21 mouse cellular contexts compared by ENCODE assay signal in genomic region chr7:34558615-34559343, GRCm38 (mm10).
A peak's percentile ranks its signal among the peaks of the same experiment; 100 is the strongest.
DNase-seq lines count a peak whose midpoint lies in the region; ATAC-seq and TF ChIP-seq lines count a peak whose summit lies in the region.
"Had no signal": no experiment of that assay in that cellular context is flagged by ENCODE, and none has a peak within 500 bp of the region (broad histone marks: within the 10 kb centered on the region; RNA-seq: fewer than 3 reads in every experiment).

No protein-coding gene starts in this region.

- H3K27ac ChIP-seq in forebrain, postnatal 0 days (ENCODE audit: low read depth, low read length): no peak overlapping the region
- H3K27ac ChIP-seq in forebrain, embryonic 16.5 days (ENCODE audit: low read length): no peak overlapping the region
- no peak overlapping the region for H3K27ac ChIP-seq in kidney, postnatal 0 days
- H3K27ac ChIP-seq in testis, adult 2 months (ENCODE audit: control insufficient read depth, insufficient read depth, low read depth, low read length): no peak overlapping the region
- H3K27ac ChIP-seq: embryonic facial prominence, embryonic 12.5 days; limb, embryonic 13.5 days; liver, embryonic 15.5 days; midbrain, embryonic 10.5 days had no signal

- 88% methylated on average over 8 of the region's 8 CpGs for WGBS in forebrain, postnatal 0 days
- WGBS in forebrain, embryonic 16.5 days: 85% methylated on average over 8 of the region's 8 CpGs
- 73% methylated on average over 8 of the region's 8 CpGs for WGBS in kidney, postnatal 0 days

- no peak overlapping the region for H3K4me2 ChIP-seq in forebrain, postnatal 0 days (ENCODE audit: low read depth)
- H3K4me2 ChIP-seq in forebrain, embryonic 16.5 days (ENCODE audit: low read length): no peak overlapping the region
- no peak overlapping the region for H3K4me2 ChIP-seq in kidney, postnatal 0 days (ENCODE audit: low read length)
- H3K4me2 ChIP-seq: embryonic facial prominence, embryonic 12.5 days; heart, embryonic 11.5 days; limb, embryonic 13.5 days; liver, embryonic 15.5 days had no signal

- intact Hi-C loops in left cerebral cortex, postnatal 10 days (cut with DNase I): no loop called here

- H3K9ac ChIP-seq in forebrain, postnatal 0 days: no peak overlapping the region
- H3K9ac ChIP-seq in forebrain, embryonic 16.5 days (replicated peaks; ENCODE audit: low read depth, low read length): no peak overlapping the region
- no peak overlapping the region for H3K9ac ChIP-seq in kidney, postnatal 0 days (ENCODE audit: low read depth, low read length)
- H3K9ac ChIP-seq: embryonic facial prominence, embryonic 12.5 days; limb, embryonic 13.5 days; liver, embryonic 15.5 days had no signal

- H3K36me3 ChIP-seq in forebrain, postnatal 0 days (ENCODE audit: insufficient read depth): no peaks in the 10 kb centered on the region
- H3K36me3 ChIP-seq in forebrain, embryonic 16.5 days (ENCODE audit: control insufficient read depth, insufficient read depth): no peaks in the 10 kb centered on the region
- no peaks in the 10 kb centered on the region for H3K36me3 ChIP-seq in kidney, postnatal 0 days (ENCODE audit: insufficient read depth, low read length)
- no peaks in the 10 kb centered on the region for H3K36me3 ChIP-seq in testis, adult 2 months (ENCODE audit: control insufficient read depth, insufficient read depth, low read length)
- H3K36me3 ChIP-seq: embryonic facial prominence, embryonic 12.5 days; G1E; limb, embryonic 13.5 days; liver, embryonic 15.5 days; midbrain, embryonic 10.5 days had no signal

- H3K4me3 ChIP-seq in forebrain, postnatal 0 days (ENCODE audit: low read depth, low read length): no peak overlapping the region
- H3K4me3 ChIP-seq in forebrain, embryonic 16.5 days (replicated peaks; ENCODE audit: low read length): no peak overlapping the region
- H3K4me3 ChIP-seq in kidney, postnatal 0 days (replicated peaks; ENCODE audit: low read depth, low read length): no peak overlapping the region
- no peak overlapping the region for H3K4me3 ChIP-seq in testis, adult 2 months (ENCODE audit: control insufficient read depth, low read depth, low read length)
- H3K4me3 ChIP-seq: embryonic facial prominence, embryonic 12.5 days; limb, embryonic 13.5 days; liver, embryonic 15.5 days; midbrain, embryonic 10.5 days had no signal

- TF ChIP-seq POLR2A in testis, adult 2 months (IDR thresholded peaks at IDR 0.05; ENCODE audit: control insufficient read depth, low read depth, low read length): no peak

- no peaks in the 10 kb centered on the region for H3K4me1 ChIP-seq in forebrain, postnatal 0 days (ENCODE audit: insufficient read depth)
- no peaks in the 10 kb centered on the region for H3K4me1 ChIP-seq in forebrain, embryonic 16.5 days (replicated peaks; ENCODE audit: control insufficient read depth, insufficient read depth, low read length)
- no peaks in the 10 kb centered on the region for H3K4me1 ChIP-seq in kidney, postnatal 0 days (replicated peaks; ENCODE audit: insufficient read depth, low read length)
- H3K4me1 ChIP-seq in testis, adult 2 months (ENCODE audit: control insufficient read depth, insufficient read depth, low read length): no peaks in the 10 kb centered on the region
- H3K4me1 ChIP-seq: embryonic facial prominence, embryonic 12.5 days; liver, embryonic 15.5 days; midbrain, embryonic 10.5 days had no signal

- no peak for ATAC-seq in forebrain, postnatal 0 days
- ATAC-seq in forebrain, embryonic 16.5 days: no peak
- no peak for ATAC-seq in kidney, postnatal 0 days (replicated peaks; ENCODE audit: low FRiP score, low read depth)
- ATAC-seq in activated CD4-positive, CD25-positive, alpha-beta regulatory T cell, adult 4 months: no peak
- ATAC-seq: lung, postnatal 0 days had no signal

- no peaks in the 10 kb centered on the region for H3K27me3 ChIP-seq in forebrain, postnatal 0 days (ENCODE audit: insufficient read depth, low read length)
- H3K27me3 ChIP-seq in forebrain, embryonic 16.5 days (replicated peaks; ENCODE audit: control insufficient read depth, insufficient read depth, low read length): no peaks in the 10 kb centered on the region
- H3K27me3 ChIP-seq in kidney, postnatal 0 days (ENCODE audit: insufficient read depth, low read length): no peaks in the 10 kb centered on the region
- no peaks in the 10 kb centered on the region for H3K27me3 ChIP-seq in testis, adult 2 months (ENCODE audit: control insufficient read depth, insufficient read depth, low read length)
- H3K27me3 ChIP-seq: embryonic facial prominence, embryonic 12.5 days; limb, embryonic 13.5 days; liver, embryonic 15.5 days had no signal

- no peak for DNase-seq in forebrain, postnatal 0 days
- DNase-seq in kidney, postnatal 0 days (ENCODE audit: low spot score): no peak
- DNase-seq in kidney, adult 9 months: no peak
- no peak for DNase-seq in testis, postnatal 14 days (ENCODE audit: low spot score)
- no peak for DNase-seq in left cerebral cortex, postnatal 10 days (ENCODE audit: extremely low spot score in 1 of 2, low spot score in 2 of 2)
- DNase-seq: cerebellum, adult 11-12 months; cerebellum, postnatal 10 days; heart, postnatal 10 days; kidney, adult 2 months; kidney, postnatal 14 days; thymus, postnatal 14 days had no signal

- no peaks in the 10 kb centered on the region for H3K9me3 ChIP-seq in forebrain, postnatal 0 days (ENCODE audit: low read length)
- H3K9me3 ChIP-seq in forebrain, embryonic 16.5 days (ENCODE audit: control insufficient read depth, low read length): no peaks in the 10 kb centered on the region
- H3K9me3 ChIP-seq in kidney, postnatal 0 days (replicated peaks; ENCODE audit: low read length): 0 out of 2 replicates have a peak, but pooled peaks cover 4% of the 10 kb centered on the region
- H3K9me3 ChIP-seq: embryonic facial prominence, embryonic 12.5 days; liver, embryonic 15.5 days had no signal

- 0 out of 2 replicates have a peak, but pooled peaks have one; percentile 18 for TF ChIP-seq CTCF in forebrain, postnatal 0 days (IDR thresholded peaks at IDR 0.05; ENCODE audit: low read depth)
- TF ChIP-seq CTCF in kidney, postnatal 0 days (IDR thresholded peaks at IDR 0.05; ENCODE audit: low read depth): peak; percentile 34; the same call in 1 of the 2 replicates
- peak; percentile 68; the same call in 1 of the 2 replicates for TF ChIP-seq CTCF in testis, adult 2 months (IDR thresholded peaks at IDR 0.05; ENCODE audit: control insufficient read depth, insufficient read depth, insufficient replicate concordance, low read depth, low read length)

Comparison
In these comparisons a context has a peak if more than half of its experiments do, and no peak if none do; other contexts are left out.
1. CTCF ChIP-seq: peak in every context shown above with its lines; median percentile 68 in testis, adult 2 months; 34 in kidney, postnatal 0 days; 18 in forebrain, postnatal 0 days.